In genomic region chr2:33164646-33165045, GRCm38 (mm10) we compare ENCODE assay signal across 10 mouse cellular contexts. TPM values are rescaled to one million over a fixed set of nuclear protein-coding genes. Genes with fewer than 3 reads are reported as not detected.
A peak's percentile ranks its signal among the peaks of the same experiment; 100 is the strongest.
DNase-seq lines count a peak whose midpoint lies in the region; ATAC-seq and TF ChIP-seq lines count a peak whose summit lies in the region.
"Had no signal": no experiment of that assay in that cellular context is flagged by ENCODE, and none has a peak within 500 bp of the region (broad histone marks: within the 10 kb centered on the region; RNA-seq: fewer than 3 reads in every experiment).

No protein-coding gene starts in this region.

- peaks cover 31% of the 10 kb centered on the region for H3K4me1 ChIP-seq in heart, postnatal 0 days (ENCODE audit: control insufficient read depth, insufficient read depth)
- peaks cover 25% of the 10 kb centered on the region for H3K4me1 ChIP-seq in heart, adult 2 months (ENCODE audit: control insufficient read depth, insufficient read depth, low read length)
- peaks cover 12% of the 10 kb centered on the region for H3K4me1 ChIP-seq in lung, embryonic 14.5 days (ENCODE audit: insufficient read depth)
- peaks cover 27% of the 10 kb centered on the region for H3K4me1 ChIP-seq in cerebellum, adult 2 months (ENCODE audit: control insufficient read depth, insufficient read depth, low read length)
- H3K4me1 ChIP-seq in limb, embryonic 12.5 days (replicated peaks), result peaks cover 69% of the 10 kb centered on the region
- H3K4me1 ChIP-seq: neural tube, embryonic 12.5 days had no signal

- no peak for TF ChIP-seq EP300 in heart, postnatal 0 days (IDR thresholded peaks at IDR 0.05; ENCODE audit: low read depth)
- TF ChIP-seq EP300 in heart, adult 2 months (IDR thresholded peaks at IDR 0.05; ENCODE audit: insufficient read depth, low read depth, low read length), result no peak

- TF ChIP-seq POLR2A in heart, adult 2 months (IDR thresholded peaks at IDR 0.05; ENCODE audit: insufficient read depth, low read depth, low read length), result no peak
- TF ChIP-seq POLR2A in cerebellum, adult 2 months (IDR thresholded peaks at IDR 0.05; ENCODE audit: borderline replicate concordance, insufficient read depth, low read length), result no peak

- no peak for ATAC-seq in heart, postnatal 0 days (ENCODE audit: insufficient read depth, low read depth)
- ATAC-seq in lung, embryonic 14.5 days (ENCODE audit: insufficient read depth), result no peak
- ATAC-seq in limb, embryonic 12.5 days (ENCODE audit: insufficient number of reproducible peaks, insufficient read depth, low FRiP score, low TSS enrichment, low read depth), result no peak
- ATAC-seq: liver, embryonic 12.5 days had no signal

- no peaks in the 10 kb centered on the region for H3K9me3 ChIP-seq in heart, postnatal 0 days (replicated peaks; ENCODE audit: control insufficient read depth, low read length)
- H3K9me3 ChIP-seq in lung, embryonic 14.5 days (ENCODE audit: low read depth, low read length), result no peaks in the 10 kb centered on the region
- no peaks in the 10 kb centered on the region for H3K9me3 ChIP-seq in limb, embryonic 12.5 days
- H3K9me3 ChIP-seq: liver, embryonic 12.5 days; neural tube, embryonic 12.5 days had no signal

- no peak overlapping the region for H3K9ac ChIP-seq in heart, postnatal 0 days (replicated peaks; ENCODE audit: low read depth, low read length)
- H3K9ac ChIP-seq in heart, adult 2 months (ENCODE audit: low read depth, low read length), result no peak overlapping the region
- H3K9ac ChIP-seq in lung, embryonic 14.5 days, result 0 out of 2 replicates have a peak overlapping the region, but pooled peaks have one; percentile 4
- no peak overlapping the region for H3K9ac ChIP-seq in limb, embryonic 12.5 days (replicated peaks)
- H3K9ac ChIP-seq: liver, embryonic 12.5 days had no signal

- no peaks in the 10 kb centered on the region for H3K27me3 ChIP-seq in heart, postnatal 0 days (ENCODE audit: control insufficient read depth, insufficient read depth, low read length)
- no peaks in the 10 kb centered on the region for H3K27me3 ChIP-seq in heart, adult 2 months (ENCODE audit: control insufficient read depth, insufficient read depth, low read length)
- H3K27me3 ChIP-seq in lung, embryonic 14.5 days (ENCODE audit: insufficient read depth, low read length), result no peaks in the 10 kb centered on the region
- H3K27me3 ChIP-seq in cerebellum, adult 2 months (ENCODE audit: control insufficient read depth, insufficient read depth, low read length), result no peaks in the 10 kb centered on the region
- H3K27me3 ChIP-seq in limb, embryonic 12.5 days, result no peaks in the 10 kb centered on the region
- H3K27me3 ChIP-seq: liver, embryonic 12.5 days; neural tube, embryonic 12.5 days had no signal

- no peak for DNase-seq in heart, postnatal 0 days (ENCODE audit: low spot score)
- no peak for DNase-seq in heart, adult 2 months
- DNase-seq in lung, embryonic 14.5 days, result peak; percentile 34
- DNase-seq in lung, postnatal 14 days, result no peak
- DNase-seq in cerebellum, adult 2 months, result peak; percentile 73 to 82
- DNase-seq in layer of hippocampus, adult 2 months (ENCODE audit: low spot score in 2 of 2), result no peak
- DNase-seq: right cerebral cortex, postnatal 14 days had no signal

- no peak for TF ChIP-seq CTCF in heart, postnatal 0 days (IDR thresholded peaks at IDR 0.05; ENCODE audit: low read depth)
- no peak for TF ChIP-seq CTCF in heart, adult 2 months (IDR thresholded peaks at IDR 0.05)
- no peak for TF ChIP-seq CTCF in lung, embryonic 14.5 days (IDR thresholded peaks at IDR 0.05; ENCODE audit: low read depth)
- TF ChIP-seq CTCF in cerebellum, adult 2 months (IDR thresholded peaks at IDR 0.05; ENCODE audit: borderline replicate concordance, insufficient read depth, low read depth, low read length), result no peak
- TF ChIP-seq CTCF in layer of hippocampus, adult 2 months (conservative IDR thresholded peaks at IDR 0.05), result no peak

- 11% methylated on average over 3 of the region's 3 CpGs for WGBS in heart, postnatal 0 days
- WGBS in heart, adult 2 months, result 8% methylated on average over 3 of the region's 3 CpGs
- WGBS in lung, embryonic 14.5 days, result 48% methylated on average over 3 of the region's 3 CpGs
- 5% methylated on average over 3 of the region's 3 CpGs for WGBS in cerebellum, adult 2 months
- WGBS in limb, embryonic 12.5 days, result 56% methylated on average over 3 of the region's 3 CpGs

- H3K27ac ChIP-seq in heart, postnatal 0 days (ENCODE audit: low read depth), result 0 out of 2 replicates have a peak overlapping the region, but pooled peaks have one; percentile 13
- no peak overlapping the region; the same call in 1 of the 2 replicates for H3K27ac ChIP-seq in heart, adult 2 months
- 0 out of 2 replicates have a peak overlapping the region, but pooled peaks have one; percentile 33 for H3K27ac ChIP-seq in lung, embryonic 14.5 days (ENCODE audit: low read depth)
- peak overlapping the region; percentile 10; the same call in 1 of the 2 replicates for H3K27ac ChIP-seq in cerebellum, adult 2 months (ENCODE audit: insufficient read depth, low read length)
- H3K27ac ChIP-seq in limb, embryonic 12.5 days, result 0 out of 2 replicates have a peak overlapping the region, but pooled peaks have one; percentile 14
- H3K27ac ChIP-seq in layer of hippocampus, adult 2 months, result no peak overlapping the region
- H3K27ac ChIP-seq: liver, embryonic 12.5 days; neural tube, embryonic 12.5 days had no signal

- peaks cover 4% of the 10 kb centered on the region; the same call in 1 of the 2 replicates for H3K36me3 ChIP-seq in heart, postnatal 0 days (replicated peaks; ENCODE audit: control insufficient read depth, insufficient read depth, low read length)
- H3K36me3 ChIP-seq in heart, adult 2 months (ENCODE audit: control insufficient read depth, insufficient read depth, low read length), result no peaks in the 10 kb centered on the region
- no peaks in the 10 kb centered on the region; the same call in 1 of the 2 replicates for H3K36me3 ChIP-seq in lung, embryonic 14.5 days (ENCODE audit: insufficient read depth)
- H3K36me3 ChIP-seq in limb, embryonic 12.5 days, result no peaks in the 10 kb centered on the region
- H3K36me3 ChIP-seq: liver, embryonic 12.5 days had no signal

- H3K4me3 ChIP-seq in heart, postnatal 0 days (ENCODE audit: low read depth, low read length), result no peak overlapping the region
- no peak overlapping the region for H3K4me3 ChIP-seq in heart, adult 2 months
- H3K4me3 ChIP-seq in lung, embryonic 14.5 days (ENCODE audit: low read depth, low read length), result no peak overlapping the region
- H3K4me3 ChIP-seq in cerebellum, adult 2 months (replicated peaks; ENCODE audit: insufficient read depth, low read depth, low read length), result no peak overlapping the region
- H3K4me3 ChIP-seq in limb, embryonic 12.5 days (replicated peaks), result no peak overlapping the region
- H3K4me3 ChIP-seq in layer of hippocampus, adult 2 months, result no peak overlapping the region
- H3K4me3 ChIP-seq: liver, embryonic 12.5 days; neural tube, embryonic 12.5 days had no signal

- no peaks in the 10 kb centered on the region for H3K79me2 ChIP-seq in heart, adult 2 months (replicated peaks; ENCODE audit: control insufficient read depth, insufficient read depth, low read length)

- intact Hi-C loops in heart, adult 2 months (cut with DNase I), result no loop called here

- H3K4me2 ChIP-seq in heart, postnatal 0 days (ENCODE audit: low read depth, low read length), result no peak overlapping the region
- H3K4me2 ChIP-seq in lung, embryonic 14.5 days, result no peak overlapping the region
- H3K4me2 ChIP-seq in limb, embryonic 12.5 days, result no peak overlapping the region
- H3K4me2 ChIP-seq: liver, embryonic 12.5 days; neural tube, embryonic 12.5 days had no signal

RNA-seq across cellular contexts. Expression of gene Garnl3, which starts 33.2 kb away (rescaled TPM):
- 4.0 and 6.3 TPM in 2 replicates for total RNA-seq in heart, postnatal 0 days (2014; rRNA removed; ENCODE audit: low replicate concordance)
- polyA plus RNA-seq in heart, postnatal 0 days (2015; fragmentation: Nextera tagmentation; extraction: Ambion mirVana), result 6.1 TPM in 2 replicates
- 1 to 10 TPM; 3.6 to 3.8 TPM for total RNA-seq in heart, adult 2 months (2021)
- polyA plus RNA-seq in heart, adult 2 months (2012; rRNA removed), result 1.9 and 2.3 TPM in 2 replicates
- polyA plus RNA-seq in lung, embryonic 14.5 days (2014; fragmentation: Nextera tagmentation; extraction: Ambion mirVana), result 11.1 and 13.0 TPM in 2 replicates
- polyA plus RNA-seq in cerebellum, adult 2 months (2012; rRNA removed), result 120 and 133 TPM in 2 replicates
- polyA plus RNA-seq in limb, embryonic 12.5 days (2016; fragmentation: Nextera tagmentation; extraction: Ambion mirVana), result 15.7 and 16.4 TPM in 2 replicates
- total RNA-seq in layer of hippocampus, adult 2 months (2021), result 10 to 100 TPM; 31.7 to 35.2 TPM

RNA-seq across cellular contexts. Expression of gene Angptl2, which starts 51.2 kb away (rescaled TPM):
- 124 and 149 TPM in 2 replicates for total RNA-seq in heart, postnatal 0 days (2014; rRNA removed; ENCODE audit: low replicate concordance)
- 58.0 and 66.5 TPM in 2 replicates for polyA plus RNA-seq in heart, postnatal 0 days (2015; fragmentation: Nextera tagmentation; extraction: Ambion mirVana)
- total RNA-seq in heart, adult 2 months (2021), result 10 to 100 TPM; 45.3 to 46.2 TPM
- polyA plus RNA-seq in heart, adult 2 months (2012; rRNA removed), result 91.4 and 128 TPM in 2 replicates
- polyA plus RNA-seq in lung, embryonic 14.5 days (2014; fragmentation: Nextera tagmentation; extraction: Ambion mirVana), result 30.1 and 30.3 TPM in 2 replicates
- polyA plus RNA-seq in cerebellum, adult 2 months (2012; rRNA removed), result 6.4 and 7.4 TPM in 2 replicates
- polyA plus RNA-seq in limb, embryonic 12.5 days (2016; fragmentation: Nextera tagmentation; extraction: Ambion mirVana), result 54.7 and 65.0 TPM in 2 replicates
- total RNA-seq in layer of hippocampus, adult 2 months (2021), result 1 to 10 TPM in 1 of 2 experiments, under 1 TPM in 1; 0.81 to 2.2 TPM

Comparison
In these comparisons a context has a peak if more than half of its experiments do, and no peak if none do; other contexts are left out.
1. DNase-seq: peak in lung, embryonic 14.5 days (single experiment) and cerebellum, adult 2 months (2 of 2); none in heart, postnatal 0 days (single experiment), heart, adult 2 months (0 of 2), lung, postnatal 14 days (single experiment) and layer of hippocampus, adult 2 months (0 of 2).
2. H3K27ac ChIP-seq: peak in heart, postnatal 0 days (single experiment), lung, embryonic 14.5 days (single experiment), cerebellum, adult 2 months (single experiment) and limb, embryonic 12.5 days (single experiment); none in heart, adult 2 months (single experiment) and layer of hippocampus, adult 2 months (single experiment).